ENCODE assay signal across 9 mouse cellular contexts in the genomic region with DNA sequence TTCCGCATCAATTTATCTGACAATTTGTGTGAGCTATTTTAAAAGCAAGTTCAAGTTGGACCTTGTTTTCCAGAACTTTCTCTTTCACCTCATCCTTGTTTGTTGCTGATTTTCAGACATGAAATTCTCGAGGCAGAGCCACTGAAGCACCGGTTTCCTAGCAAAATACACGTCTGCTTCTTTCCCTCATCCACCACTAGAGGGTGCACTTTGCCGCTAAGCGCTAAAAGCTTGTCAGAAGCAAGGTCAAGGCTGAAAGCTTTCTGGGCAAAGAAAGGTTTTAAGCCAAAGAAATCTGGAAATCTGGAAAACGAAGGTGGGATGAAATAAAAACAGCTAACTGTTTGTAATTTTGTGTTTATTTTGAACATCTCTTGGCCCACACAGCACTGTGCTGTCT. TPM values are rescaled to one million over a fixed set of nuclear protein-coding genes. Genes with fewer than 3 reads are reported as not detected.
DNase-seq lines count a peak whose midpoint lies in the region; ATAC-seq and TF ChIP-seq lines count a peak whose summit lies in the region.
"Had no signal": no experiment of that assay in that cellular context is flagged by ENCODE, and none has a peak within 500 bp of the region (broad histone marks: within the 10 kb centered on the region; RNA-seq: fewer than 3 reads in every experiment).

No protein-coding gene starts in this region.

- DNase-seq in heart, adult 2 months: peak; percentile 69 to 72
- DNase-seq in T-cell, adult 2 months (ENCODE audit: low spot score): peak; percentile 69
- peak; percentile 78 to 87 for DNase-seq in cerebellum, postnatal 25 days
- DNase-seq in layer of hippocampus, postnatal 36 days: peak; percentile 76 to 79
- DNase-seq in naive thymus-derived CD4-positive, alpha-beta T cell, adult 2 months (ENCODE audit: low read depth): peak; percentile 89

- H3K27me3 ChIP-seq in heart, adult 2 months (ENCODE audit: control insufficient read depth, insufficient read depth, low read length): no peaks in the 10 kb centered on the region
- peaks cover 19% of the 10 kb centered on the region for H3K27me3 ChIP-seq in heart, embryonic 11.5 days (ENCODE audit: control insufficient read depth, insufficient read depth, low read length)
- no peaks in the 10 kb centered on the region for H3K27me3 ChIP-seq in testis, adult 2 months (ENCODE audit: control insufficient read depth, insufficient read depth, low read length)

- no peaks in the 10 kb centered on the region for H3K36me3 ChIP-seq in heart, adult 2 months (ENCODE audit: control insufficient read depth, insufficient read depth, low read length)
- no peaks in the 10 kb centered on the region for H3K36me3 ChIP-seq in heart, embryonic 11.5 days (ENCODE audit: control insufficient read depth, insufficient read depth, low read length)
- no peaks in the 10 kb centered on the region for H3K36me3 ChIP-seq in testis, adult 2 months (ENCODE audit: control insufficient read depth, insufficient read depth, low read length)
- H3K36me3 ChIP-seq: neural tube, embryonic 13.5 days had no signal

- no peak overlapping the region for H3K27ac ChIP-seq in heart, adult 2 months
- H3K27ac ChIP-seq in heart, embryonic 11.5 days (ENCODE audit: low read depth, low read length): no peak overlapping the region
- H3K27ac ChIP-seq in testis, adult 2 months (ENCODE audit: control insufficient read depth, insufficient read depth, low read depth, low read length): no peak overlapping the region
- H3K27ac ChIP-seq: neural tube, embryonic 13.5 days had no signal

- 0 out of 2 replicates have a peak, but pooled peaks have one; percentile 41 for TF ChIP-seq EP300 in heart, adult 2 months (IDR thresholded peaks at IDR 0.05; ENCODE audit: insufficient read depth, low read depth, low read length)

- H3K4me3 ChIP-seq in heart, adult 2 months: no peak overlapping the region
- no peak overlapping the region for H3K4me3 ChIP-seq in heart, embryonic 11.5 days (ENCODE audit: low read depth, low read length)
- H3K4me3 ChIP-seq in testis, adult 2 months (ENCODE audit: control insufficient read depth, low read depth, low read length): no peak overlapping the region
- H3K4me3 ChIP-seq: neural tube, embryonic 13.5 days had no signal

- TF ChIP-seq CTCF in heart, adult 2 months (IDR thresholded peaks at IDR 0.05): peak; percentile 98
- TF ChIP-seq CTCF in testis, adult 2 months (IDR thresholded peaks at IDR 0.05; ENCODE audit: control insufficient read depth, insufficient read depth, insufficient replicate concordance, low read depth, low read length): peak; percentile 35; the same call in 1 of the 2 replicates

- no peak overlapping the region for H3K9ac ChIP-seq in heart, adult 2 months (ENCODE audit: low read depth, low read length)
- no peak overlapping the region for H3K9ac ChIP-seq in heart, embryonic 11.5 days (ENCODE audit: low read depth, low read length)
- H3K9ac ChIP-seq: neural tube, embryonic 13.5 days had no signal

- TF ChIP-seq POLR2A in heart, adult 2 months (IDR thresholded peaks at IDR 0.05; ENCODE audit: insufficient read depth, low read depth, low read length): no peak
- no peak for TF ChIP-seq POLR2A in testis, adult 2 months (IDR thresholded peaks at IDR 0.05; ENCODE audit: control insufficient read depth, low read depth, low read length)

- H3K79me2 ChIP-seq in heart, adult 2 months (replicated peaks; ENCODE audit: control insufficient read depth, insufficient read depth, low read length): no peaks in the 10 kb centered on the region

- no peak for ATAC-seq in heart, embryonic 11.5 days (replicated peaks; ENCODE audit: insufficient number of reproducible peaks, low FRiP score, low TSS enrichment)
- peak; percentile 50; the same call in 1 of the 2 replicates for ATAC-seq in granulocyte monocyte progenitor cell, adult 5-6 weeks (replicated peaks; ENCODE audit: poor library complexity, severe bottlenecking)

- H3K4me2 ChIP-seq in heart, embryonic 11.5 days: no peak overlapping the region
- H3K4me2 ChIP-seq: neural tube, embryonic 13.5 days had no signal

- no peaks in the 10 kb centered on the region for H3K4me1 ChIP-seq in heart, adult 2 months (ENCODE audit: control insufficient read depth, insufficient read depth, low read length)
- peaks cover 10% of the 10 kb centered on the region; the same call in 1 of the 2 replicates for H3K4me1 ChIP-seq in heart, embryonic 11.5 days (ENCODE audit: control insufficient read depth, insufficient read depth, low read length)
- peaks cover 9% of the 10 kb centered on the region for H3K4me1 ChIP-seq in testis, adult 2 months (ENCODE audit: control insufficient read depth, insufficient read depth, low read length)

- no peaks in the 10 kb centered on the region for H3K9me3 ChIP-seq in heart, embryonic 11.5 days (replicated peaks; ENCODE audit: control insufficient read depth, low read length)
- H3K9me3 ChIP-seq: neural tube, embryonic 13.5 days had no signal

- intact Hi-C loops in heart, adult 2 months (cut with DNase I): loop anchor here (1.0 kb wide), 1 partner anchor 119 kb away; no protein-coding TSS in a partner anchor

- 10% methylated on average over 7 of the region's 7 CpGs for WGBS in heart, adult 2 months
- 8% methylated on average over 7 of the region's 7 CpGs for WGBS in heart, embryonic 11.5 days (ENCODE audit: insufficient replicate concordance)

RNA-seq across cellular contexts. Expression of a gene that starts 27.0 kb away (rescaled TPM):
- 1 to 10 TPM; 5.9 TPM for total RNA-seq in heart, adult 2 months (2021)
- polyA plus RNA-seq in heart, adult 2 months (2012; rRNA removed): 3.0 and 3.2 TPM in 2 replicates
- polyA plus RNA-seq in heart, embryonic 11.5 days (2014; fragmentation: Nextera tagmentation; extraction: Ambion mirVana): 48.0 and 48.6 TPM in 2 replicates
- total RNA-seq in granulocyte monocyte progenitor cell, adult 5-6 weeks (2014; fragmentation: Nextera tagmentation): 36.6 and 46.7 TPM in 2 replicates
- total RNA-seq in granulocyte monocyte progenitor cell, adult 5-6 weeks (2017): 12.2 and 14.9 TPM in 2 replicates
- 1 to 10 TPM; 2.0 to 2.5 TPM for total RNA-seq in layer of hippocampus, postnatal 36 days (2021)
- polyA plus RNA-seq in testis, adult 2 months (2012; rRNA removed): 52.9 and 54.2 TPM in 2 replicates

RNA-seq across cellular contexts. Expression of a gene that starts 33.6 kb away (rescaled TPM):
- 100 to 1,000 TPM; 150 to 161 TPM for total RNA-seq in heart, adult 2 months (2021)
- 55.4 and 84.2 TPM in 2 replicates for polyA plus RNA-seq in heart, adult 2 months (2012; rRNA removed)
- 23.2 and 26.7 TPM in 2 replicates for polyA plus RNA-seq in heart, embryonic 11.5 days (2014; fragmentation: Nextera tagmentation; extraction: Ambion mirVana)
- total RNA-seq in granulocyte monocyte progenitor cell, adult 5-6 weeks (2014; fragmentation: Nextera tagmentation): 2.8 and 6.2 TPM in 2 replicates
- total RNA-seq in granulocyte monocyte progenitor cell, adult 5-6 weeks (2017): 6.1 and 6.3 TPM in 2 replicates
- total RNA-seq in layer of hippocampus, postnatal 36 days (2021): 10 to 100 TPM; 71.9 to 77.8 TPM
- 7.1 and 8.1 TPM in 2 replicates for polyA plus RNA-seq in testis, adult 2 months (2012; rRNA removed)

Comparison
In these comparisons a context has a peak if more than half of its experiments do, and no peak if none do; other contexts are left out.
1. RNA of a gene that starts 33.6 kb away (total RNA-seq): 150 to 161 TPM in heart, adult 2 months and 71.9 to 77.8 TPM in layer of hippocampus, postnatal 36 days; 2.8 to 6.3 TPM in granulocyte monocyte progenitor cell, adult 5-6 weeks; every median in the first group is over 4 times any median in the second.
2. Peak in every context shown above with its lines, with median percentiles within 50 percentile points of each other: DNase-seq.